Mouse (Mus musculus) heart, adult 8-10 months (tissue): ENCODE results near the gene Pdlim4. TPM values are rescaled to one million over a fixed set of nuclear protein-coding genes. Genes with fewer than 3 reads are reported as not detected.
"Not testable (repeated sequence)": the region's sequence is repeated elsewhere in the genome, so short reads cannot be mapped to it uniquely, and the experiment has no call there.

Experiments
- DNase-seq: peaks from one replicate; pipeline ENCODE4 v3.0.0; 2022; ENCODE audit warnings: low spot score
- total RNA-seq, 4 experiments: library from RNA; stranded (reverse); gene quantifications; 2 replicates each; pipeline ENCODE4 v1.2.4; 2022

Gene Pdlim4
- total RNA-seq, 4 experiments from 2014 or later, result 29.1 to 39.9 (median 35.2) TPM

DNA sequence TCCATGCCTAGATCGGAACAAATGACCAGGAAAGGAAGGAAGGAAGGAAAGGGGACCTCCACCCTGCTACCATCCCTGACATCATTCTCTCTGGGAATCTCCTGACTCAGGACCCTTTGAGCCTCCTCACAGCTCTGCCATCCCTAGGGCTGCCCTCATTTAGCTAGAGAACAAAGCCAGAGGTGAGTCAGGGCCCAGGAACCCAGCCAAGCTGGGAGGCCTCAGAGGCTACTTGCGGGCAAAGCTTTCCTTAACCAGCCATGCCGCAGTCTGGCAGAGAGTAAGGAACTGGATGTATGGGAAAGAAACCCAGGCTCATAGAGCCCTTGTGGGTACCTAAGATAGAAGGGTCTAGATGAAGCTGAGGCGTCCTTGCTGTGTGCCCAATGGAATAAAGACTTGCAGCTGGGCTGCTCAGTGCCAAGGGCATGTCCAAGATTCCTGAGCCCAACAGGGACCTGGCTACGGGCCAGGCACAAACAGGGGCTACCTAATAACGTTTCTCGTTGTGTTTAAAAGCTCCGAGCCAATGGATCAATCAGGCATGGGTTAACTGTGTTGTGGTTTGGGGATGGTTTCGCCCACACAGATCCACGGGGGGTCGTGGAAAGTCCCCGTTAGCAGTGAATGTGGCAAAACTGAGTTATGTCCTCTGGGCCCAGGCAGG is 6.6 kb downstream of the Pdlim4 start:
- DNase-seq, result no peak

GRCm38 (mm10) chr11:54060316-54060715 is 8.5 kb downstream of the Pdlim4 start:
- DNase-seq, result peak; percentile 67

DNA sequence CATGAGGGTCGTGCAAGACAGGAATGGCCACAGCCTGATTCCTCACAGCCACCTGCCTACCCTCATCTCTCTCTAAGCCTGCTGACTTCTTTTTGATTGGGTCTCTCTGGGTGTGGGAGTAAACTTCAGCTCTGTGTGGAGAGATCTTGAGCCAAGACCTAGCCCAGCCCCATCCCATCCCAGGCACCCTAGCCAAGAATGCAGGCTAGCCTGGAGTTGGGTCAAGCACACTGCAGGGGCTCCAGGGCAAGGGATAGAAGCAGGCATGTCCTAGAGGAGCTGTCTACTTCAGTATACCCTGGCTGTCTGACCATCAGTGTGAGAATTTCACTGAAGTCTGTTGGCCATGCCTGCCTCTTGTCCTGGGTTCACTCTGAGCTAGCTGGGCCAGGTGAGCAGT is 9.3 kb downstream of the Pdlim4 start:
- DNase-seq, result no peak

DNA sequence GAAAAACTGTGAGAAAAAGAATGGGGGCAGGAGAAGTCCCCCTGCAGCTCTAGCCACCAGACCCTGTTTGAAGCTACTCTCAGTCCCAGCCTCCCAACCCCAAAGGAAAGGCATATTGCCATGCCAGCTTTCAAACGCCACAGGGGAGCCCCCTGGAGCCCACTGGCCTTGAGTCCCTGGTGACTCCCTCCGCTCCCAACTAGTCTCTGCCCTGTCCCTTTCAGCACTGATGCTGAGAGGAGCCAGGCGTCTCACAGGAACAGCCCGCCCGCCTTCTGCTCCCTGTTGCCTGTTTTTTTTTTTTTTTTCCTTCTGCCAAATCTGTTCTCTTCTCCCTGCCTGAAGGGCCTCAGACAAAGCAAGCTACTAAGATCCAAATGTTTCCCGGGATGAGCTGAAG is 10.2 kb downstream of the Pdlim4 start:
- DNase-seq, result no peak

DNA sequence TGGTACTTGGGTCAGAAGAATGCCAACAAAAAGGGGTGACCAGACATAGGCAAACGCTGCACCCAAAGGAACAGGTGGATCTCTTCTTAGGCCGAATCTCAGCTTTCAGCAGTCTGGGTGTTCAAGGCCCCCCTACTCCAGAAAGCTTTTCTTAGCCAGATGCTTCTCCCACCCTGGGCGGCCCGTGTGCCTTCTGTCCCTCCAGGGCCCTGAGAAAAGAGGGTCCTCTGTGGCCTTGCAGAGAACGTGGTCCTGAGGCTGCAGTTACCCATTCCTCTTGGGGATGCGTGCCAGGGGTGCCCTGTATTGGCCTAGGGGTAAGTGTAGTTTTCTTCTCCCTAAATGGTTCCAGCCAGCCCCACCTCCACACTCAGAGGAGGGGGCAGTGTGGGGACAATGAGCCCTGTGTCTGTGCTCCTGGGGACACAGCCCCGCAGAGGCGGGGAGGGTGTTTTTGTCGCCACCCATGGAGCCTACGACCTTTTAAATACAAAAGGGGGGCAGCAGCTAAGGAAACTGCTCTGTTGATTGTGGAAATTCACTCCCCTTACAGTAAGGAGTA is 10.7 kb downstream of the Pdlim4 start:
- no peak for DNase-seq

DNA sequence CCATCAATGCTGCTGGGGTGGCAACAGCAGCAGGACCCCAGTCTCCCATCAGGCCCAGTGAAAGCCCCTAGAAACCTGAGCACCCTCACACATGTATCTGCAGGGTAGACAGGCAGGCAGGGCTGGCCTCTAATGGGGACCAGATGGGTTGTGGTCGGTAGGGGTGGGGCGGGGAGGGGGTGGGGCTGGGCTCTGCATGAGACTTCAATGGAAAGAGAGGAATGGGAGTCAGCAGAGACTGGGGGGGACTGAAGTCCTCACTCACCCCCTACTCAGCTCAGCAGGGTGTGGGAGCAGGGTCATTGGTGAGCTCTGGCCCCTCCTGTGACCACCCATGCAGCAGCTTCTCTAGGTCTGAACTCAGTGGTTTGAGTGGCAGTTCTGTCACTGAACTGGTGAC is 11.4 kb downstream of the Pdlim4 start:
- no peak for DNase-seq

DNA sequence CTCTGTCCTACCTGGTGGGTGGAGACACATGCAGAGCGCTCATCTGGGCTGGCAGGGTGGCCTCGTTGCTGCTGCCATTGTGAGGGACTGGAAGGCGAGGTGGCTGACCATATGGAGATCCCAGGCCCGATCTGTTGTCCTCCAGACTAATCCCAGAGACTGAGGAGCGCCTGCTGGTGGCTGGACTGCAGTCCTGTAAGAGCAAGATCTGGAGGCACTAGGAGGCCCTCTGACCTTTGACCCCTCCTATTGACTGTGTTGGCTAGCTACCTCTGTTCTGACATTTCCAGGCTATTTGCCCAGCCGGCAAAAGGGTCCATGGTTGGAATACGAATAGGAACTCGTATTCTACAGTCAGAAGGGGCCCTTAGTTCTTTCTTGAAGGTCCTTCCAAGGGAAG is 12.7 kb downstream of the Pdlim4 start:
- DNase-seq, result no peak

DNA sequence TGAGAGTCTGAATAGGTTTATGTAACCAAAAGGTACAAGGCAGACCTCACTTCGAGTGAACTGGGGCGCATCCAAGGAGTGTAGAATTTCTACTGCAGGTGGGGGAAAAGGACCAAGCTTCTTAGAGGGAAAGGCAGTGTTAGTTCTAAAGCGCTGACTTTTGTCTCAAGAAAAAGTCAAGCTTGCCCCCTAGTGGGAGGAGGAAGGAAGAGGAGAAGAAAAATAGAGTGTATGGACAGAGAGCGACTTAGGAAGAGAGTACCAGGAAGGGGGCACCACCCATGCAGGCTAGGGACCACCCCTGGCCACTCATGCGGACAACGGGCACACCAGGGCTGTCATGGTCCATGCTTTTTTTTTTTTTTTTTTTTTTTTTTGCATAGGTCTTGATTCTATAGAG is 14.6 kb downstream of the Pdlim4 start:
- no peak for DNase-seq

- DNase-seq, result no peak
These were observed 15.7 kb downstream of the Pdlim4 start for GRCm38 (mm10) chr11:54053090-54053489.

DNA sequence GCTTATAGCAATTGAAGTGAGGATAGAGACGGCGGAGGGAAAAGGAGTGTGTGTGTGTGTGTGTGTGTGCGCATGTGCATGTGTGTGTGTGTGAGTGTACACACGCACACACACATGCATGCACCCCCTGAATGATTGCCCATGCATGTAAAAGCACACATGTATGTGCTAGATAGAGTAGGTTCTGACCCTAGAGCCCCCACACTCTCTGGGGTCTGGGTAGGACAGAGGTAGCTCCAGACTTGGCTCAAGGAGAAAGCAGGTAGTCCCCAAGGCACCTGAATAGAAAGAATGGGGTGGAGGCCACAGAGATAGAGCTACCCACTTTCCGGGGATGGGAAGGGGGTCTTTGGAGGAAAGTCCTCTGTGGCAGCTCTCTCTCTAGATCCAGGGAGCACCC is 16.7 kb downstream of the Pdlim4 start:
- no peak for DNase-seq

DNA sequence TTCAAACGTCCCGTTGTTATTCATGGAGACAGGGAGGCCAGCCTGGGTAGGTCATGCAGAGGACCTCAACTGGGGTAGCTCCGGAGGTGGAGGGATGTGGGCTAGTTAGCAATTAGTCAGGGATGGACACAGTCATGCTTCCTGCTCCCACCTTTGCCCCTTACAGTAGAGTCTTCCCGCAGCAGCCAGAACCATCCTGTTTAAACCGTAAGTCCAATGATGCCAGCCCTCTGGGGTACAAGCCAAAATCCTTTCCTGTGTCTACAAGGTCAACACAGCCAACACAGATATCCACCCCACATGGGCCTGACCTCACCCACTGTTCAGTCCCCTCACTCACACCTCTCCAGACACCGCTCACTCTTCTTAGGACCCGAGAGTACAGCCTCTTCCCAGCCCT is 17.7 kb downstream of the Pdlim4 start:
- DNase-seq, result no peak

- DNase-seq, result no peak
These were observed 18.6 kb downstream of the Pdlim4 start for GRCm38 (mm10) chr11:54050205-54050604.

DNA sequence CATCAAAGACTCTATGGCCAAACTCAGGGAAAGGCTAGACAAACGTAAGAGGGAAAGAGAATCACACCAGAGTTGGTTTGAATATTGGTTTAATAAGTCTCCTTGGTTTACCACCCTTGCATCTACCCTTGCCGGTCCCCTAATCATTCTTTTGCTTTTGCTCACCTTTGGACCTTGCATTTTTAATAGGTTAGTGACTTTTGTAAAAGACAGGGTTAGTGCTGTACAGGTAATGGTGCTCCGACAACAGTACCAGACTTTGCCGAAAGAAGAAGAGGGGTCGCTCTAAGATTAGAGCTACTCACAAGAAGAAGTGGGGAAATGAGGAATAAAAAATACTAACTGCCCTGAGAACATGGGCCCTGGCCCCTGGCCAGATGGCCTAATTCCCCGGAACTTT is 28.1 kb downstream of the Pdlim4 start:
- DNase-seq, result no peak

GRCm38 (mm10) chr11:54032872-54033271 is 35.9 kb downstream of the Pdlim4 start:
- DNase-seq, result not testable (repeated sequence)

GRCm38 (mm10) chr11:54028997-54029396 is 39.8 kb downstream of the Pdlim4 start:
- DNase-seq, result no peak

DNA sequence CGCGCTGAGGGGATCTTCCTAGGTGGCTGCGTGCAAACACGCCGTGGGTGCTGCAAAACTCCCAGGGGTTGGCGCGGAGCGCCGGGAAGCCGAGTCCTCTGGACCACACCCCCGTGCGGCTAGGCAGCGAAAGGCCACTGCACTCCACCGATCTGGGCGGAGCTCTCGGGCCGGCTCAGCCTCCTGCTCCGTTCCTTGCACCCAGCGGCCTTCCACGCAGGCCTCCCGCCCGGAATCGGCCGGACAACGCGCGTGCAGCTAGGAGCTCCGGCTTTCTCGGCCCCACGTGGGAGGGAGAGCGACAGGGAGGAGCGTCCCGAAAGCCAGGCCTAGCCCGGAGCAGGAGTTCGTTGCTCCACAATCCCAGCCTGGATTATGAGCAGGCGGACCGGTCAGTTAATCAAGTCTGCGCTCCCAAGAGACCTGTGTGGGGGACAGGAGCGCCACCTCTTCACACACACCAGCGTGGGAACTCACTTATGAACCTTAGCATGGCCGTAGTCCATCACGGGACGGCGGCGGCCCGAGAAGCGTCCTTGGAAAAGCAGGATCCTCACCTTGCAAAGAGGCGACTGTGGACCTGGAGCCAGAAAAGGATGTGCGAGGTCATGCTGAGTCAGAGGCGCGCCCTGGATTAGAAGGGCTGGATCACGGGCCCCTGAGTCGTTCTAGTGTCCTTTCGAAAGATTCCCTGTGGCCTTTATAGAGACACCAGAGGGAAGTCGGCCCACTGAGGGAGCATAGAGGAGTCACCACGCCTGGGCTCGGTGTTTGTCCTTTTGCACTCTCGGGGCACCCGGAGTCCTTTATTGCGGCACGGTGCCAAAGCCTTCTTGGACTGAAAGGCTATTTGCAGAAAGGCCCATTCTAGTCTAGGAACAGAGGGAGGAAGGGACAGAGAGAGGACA is 40.5 kb downstream of the Pdlim4 start, which contains the start of gene Slc22a4:
TSS of gene Slc22a4 (minus strand) at position 47 of the 908 bp plus-strand sequence.
- DNase-seq, result peak; percentile 81

- DNase-seq, result no peak
These were observed 41.4 kb downstream of the Pdlim4 start for GRCm38 (mm10) chr11:54027131-54028043.

- no peak for DNase-seq
These were observed 42.2 kb downstream of the Pdlim4 start for GRCm38 (mm10) chr11:54026491-54027041.

DNA sequence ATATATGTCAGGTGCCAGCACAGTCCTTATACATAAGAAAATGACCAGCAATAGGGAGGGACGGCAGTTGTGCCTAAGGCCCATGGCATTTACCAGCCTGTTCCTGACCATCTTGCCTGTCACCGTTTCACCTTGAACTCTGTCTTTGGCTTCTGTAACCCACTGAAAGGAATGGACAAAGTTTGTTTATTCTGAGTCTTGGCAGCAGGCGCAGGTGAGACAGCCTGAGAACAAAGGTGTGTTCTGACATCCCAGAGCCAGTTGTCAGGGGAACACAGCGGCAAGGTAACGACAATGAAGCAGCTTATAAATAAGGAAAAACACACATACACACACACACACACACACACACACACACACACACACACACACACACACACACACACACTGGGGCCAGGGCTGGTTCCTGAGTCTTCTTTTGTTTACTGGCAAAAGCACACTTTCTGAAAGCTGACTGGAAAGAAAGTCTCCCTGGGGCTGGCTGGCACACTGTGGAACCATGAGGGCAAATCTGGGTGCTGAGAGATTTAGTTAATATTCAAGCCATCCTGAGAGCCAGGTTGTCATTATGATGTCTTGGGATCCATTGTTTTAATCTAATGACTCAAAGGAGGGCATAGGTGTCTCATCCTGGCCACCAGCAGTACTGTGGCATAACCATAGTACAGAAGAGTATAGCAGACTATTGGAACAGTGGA is 47.3 kb downstream of the Pdlim4 start:
- DNase-seq, result no peak

DNA sequence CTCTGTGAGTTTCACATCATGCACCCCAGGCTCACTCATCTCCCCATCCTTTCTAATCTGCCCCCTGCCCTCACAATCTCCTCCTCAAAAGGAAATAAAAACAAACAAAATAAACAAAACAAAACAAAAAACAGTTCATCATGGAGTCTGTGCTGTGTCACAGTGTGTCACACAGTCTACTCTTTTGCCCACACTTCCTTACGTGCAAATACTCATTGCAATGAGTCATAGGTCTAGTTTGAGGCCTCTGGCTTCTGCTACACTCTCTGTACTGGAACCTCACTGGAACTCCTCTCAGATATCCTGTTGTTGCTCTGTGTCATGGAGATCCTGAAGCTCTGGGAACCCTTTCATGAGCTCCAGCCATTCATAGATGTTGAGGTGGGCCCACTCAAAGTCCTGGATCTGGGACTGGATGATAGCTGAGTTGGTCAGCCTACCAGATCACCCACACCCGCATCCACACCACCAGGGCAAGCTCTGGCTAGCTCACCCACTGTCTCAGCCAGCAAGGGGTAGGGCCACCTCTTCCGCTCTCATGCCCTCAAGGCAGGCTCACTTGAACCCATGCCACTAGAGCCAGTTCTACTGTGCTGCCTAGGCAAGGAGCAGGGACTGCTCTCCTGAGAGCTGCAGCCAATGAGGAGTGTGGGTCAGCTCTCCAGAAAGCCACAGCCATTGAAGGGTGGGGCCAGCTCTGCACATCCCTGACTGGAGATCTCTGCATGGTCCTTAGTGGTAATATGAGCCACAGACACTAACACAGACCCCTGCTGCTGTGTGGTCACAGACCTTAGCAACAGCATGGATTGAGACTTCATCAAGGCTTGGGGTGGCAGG is 49.7 kb downstream of the Pdlim4 start:
- no peak for DNase-seq
